Mouse (Mus musculus) heart, postnatal 0 days (tissue): ENCODE results near the gene Usp7. TPM values are rescaled to one million over a fixed set of nuclear protein-coding genes. Genes with fewer than 3 reads are reported as not detected.

Experiments used
- ATAC-seq: fragments of 200-750 bp; cut with Nextera tagmentation; 2 replicates; pipeline ENCODE4 v1.8.0; 2017; ENCODE audit warnings: low read depth, moderate number of reproducible peaks, moderate library complexity; ENCODE audit not compliant: insufficient read depth
- DNase-seq: peaks from one replicate; pipeline ENCODE4 v3.0.0-alpha.2; 2016; ENCODE audit warnings: low spot score
- H3K27ac ChIP-seq: fragments of 300-500 bp; sonication (generic); 2 replicates; pipeline ENCODE4 v1.5.1; 2014; ENCODE audit warnings: low read depth, mild to moderate bottlenecking
- H3K27me3 ChIP-seq: fragments of 300-500 bp; sonication (generic); 2 replicates; pipeline ENCODE4 v1.6.1; 2014; ENCODE audit warnings: low read length, mixed read lengths; ENCODE audit not compliant: control insufficient read depth, insufficient read depth
- H3K36me3 ChIP-seq: fragments of 300-500 bp; sonication (generic); replicated peaks from 2 replicates; pipeline ENCODE4 v1.6.1; 2014; ENCODE audit warnings: low read length, mixed read lengths; ENCODE audit not compliant: control insufficient read depth, insufficient read depth
- H3K4me1 ChIP-seq: fragments of 300-500 bp; sonication (generic); 2 replicates; pipeline ENCODE4 v1.6.1; 2014; ENCODE audit warnings: antibody characterized with exemption; ENCODE audit not compliant: control insufficient read depth, insufficient read depth
- H3K4me2 ChIP-seq: fragments of 300-500 bp; sonication (generic); 2 replicates; pipeline ENCODE4 v1.6.1; 2014; ENCODE audit warnings: low read depth, mild to moderate bottlenecking, low read length, moderate library complexity
- H3K4me3 ChIP-seq: fragments of 300-500 bp; sonication (generic); 2 replicates; pipeline ENCODE4 v1.5.1; 2014; ENCODE audit warnings: low read depth, low read length
- H3K9ac ChIP-seq: fragments of 300-500 bp; sonication (generic); replicated peaks from 2 replicates; pipeline ENCODE4 v1.6.1; 2014; ENCODE audit warnings: low read depth, low read length, mixed read lengths
- H3K9me3 ChIP-seq: fragments of 300-500 bp; sonication (generic); replicated peaks from 2 replicates; pipeline ENCODE4 v1.6.1; 2016; ENCODE audit warnings: low read length; ENCODE audit not compliant: control insufficient read depth
- CTCF ChIP-seq: IDR thresholded peaks from 2 replicates; pipeline ENCODE4 v1.5.1; 2016; ENCODE audit warnings: antibody characterized with exemption, control low read depth, low read depth
- EP300 ChIP-seq: IDR thresholded peaks from 2 replicates; pipeline ENCODE4 v1.6.1; 2016; ENCODE audit warnings: antibody characterized with exemption, low read depth
- WGBS: fragments of 180-500 bp; shearing (Covaris S2); extraction: QIAGEN DNeasy Blood & Tissue Kit; methylation state at CpG from one replicate; pipeline ENCODE4 v1.1.7; 2014; 5-methylcytosine and 5-hydroxymethylcytosine counted together
- polyA plus RNA-seq: library from polyadenylated mRNA; unstranded; fragments of >200 nt; fragmentation: Nextera tagmentation; extraction: Ambion mirVana; gene quantifications from 2 replicates; pipeline ENCODE4 v1.2.1, GENCODE M21; 2015
- total RNA-seq: library from RNA; depleted of rRNA; stranded (reverse); fragments of >200 nt; gene quantifications from 2 replicates; pipeline ENCODE4 v1.2.3, GENCODE M21; 2014; ENCODE audit warnings: low replicate concordance

The Usp7 gene
- total and polyA plus RNA-seq, 2 experiments from 2014 or later, result 10.0 to 33.4 TPM

- no peak overlapping the region for H3K9ac ChIP-seq
- no peaks in the 10 kb centered on the region for H3K4me1 ChIP-seq
- H3K9me3 ChIP-seq, result no peaks in the 10 kb centered on the region
- 57% methylated on average over 2 of the region's 2 CpGs for whole genome bisulfite sequencing
- no peak for DNase-seq
- no peak overlapping the region for H3K4me3 ChIP-seq
- no peak overlapping the region for H3K4me2 ChIP-seq
- no peak for TF ChIP-seq CTCF
- TF ChIP-seq EP300, result no peak
- H3K36me3 ChIP-seq, result no peaks in the 10 kb centered on the region
- no peak for ATAC-seq
- H3K27me3 ChIP-seq, result no peaks in the 10 kb centered on the region
- H3K27ac ChIP-seq, result no peak overlapping the region
These were observed 39.8 kb downstream of the Usp7 start for GRCm38 (mm10) chr16:8752334-8752733.

- DNase-seq (no peak), ATAC-seq (no peak)
- WGBS, result 59% methylated on average over 5 of the region's 5 CpGs
- no peak overlapping the region for H3K9ac ChIP-seq
- no peak overlapping the region for H3K27ac ChIP-seq
- no peak for TF ChIP-seq EP300
- no peak for TF ChIP-seq CTCF
- H3K4me1 ChIP-seq, result no peaks in the 10 kb centered on the region
- H3K27me3 ChIP-seq, result no peaks in the 10 kb centered on the region
- no peaks in the 10 kb centered on the region for H3K9me3 ChIP-seq
- H3K36me3 ChIP-seq, result no peaks in the 10 kb centered on the region
- H3K4me2 ChIP-seq, result no peak overlapping the region
- H3K4me3 ChIP-seq, result no peak overlapping the region
These were observed 40.4 kb downstream of the Usp7 start for GRCm38 (mm10) chr16:8751555-8752235.

- Histone ChIP-seq H3K9me3 (no peaks in the 10 kb centered on the region), H3K4me2 (no peak overlapping the region), H3K27ac (no peak overlapping the region), H3K27me3 (no peaks in the 10 kb centered on the region), H3K9ac (no peak overlapping the region), H3K4me1 (no peaks in the 10 kb centered on the region), H3K36me3 (no peaks in the 10 kb centered on the region), H3K4me3 (no peak overlapping the region)
- DNase-seq (no peak), ATAC-seq (no peak)
- TF ChIP-seq CTCF (no peak), EP300 (no peak)
- 92% methylated on average over 8 of the region's 8 CpGs for WGBS
These were observed 43.2 kb downstream of the Usp7 start for GRCm38 (mm10) chr16:8748904-8749303.

GRCm38 (mm10) chr16:8748175-8748846 is 43.8 kb downstream of the Usp7 start:
- 78% methylated on average over 6 of the region's 6 CpGs for WGBS
- Histone ChIP-seq H3K27me3 (no peaks in the 10 kb centered on the region), H3K4me3 (no peak overlapping the region), H3K36me3 (no peaks in the 10 kb centered on the region), H3K4me1 (no peaks in the 10 kb centered on the region), H3K27ac (no peak overlapping the region), H3K9me3 (no peaks in the 10 kb centered on the region), H3K9ac (no peak overlapping the region), H3K4me2 (no peak overlapping the region)
- no peak for ATAC-seq
- TF ChIP-seq EP300 (no peak), CTCF (no peak)
- DNase-seq, result no peak

- H3K9ac ChIP-seq, result no peak overlapping the region
- H3K36me3 ChIP-seq, result no peaks in the 10 kb centered on the region
- no peak overlapping the region; the same call in 1 of the 2 replicates for H3K27ac ChIP-seq
- no peak for ATAC-seq
- H3K9me3 ChIP-seq, result no peaks in the 10 kb centered on the region
- no peak for DNase-seq
- TF ChIP-seq EP300, result no peak
- TF ChIP-seq CTCF, result no peak
- WGBS, result 69% methylated on average over 3 of the region's 3 CpGs
- H3K4me1 ChIP-seq, result no peaks in the 10 kb centered on the region
- no peak overlapping the region for H3K4me2 ChIP-seq
- H3K4me3 ChIP-seq, result no peak overlapping the region
- H3K27me3 ChIP-seq, result no peaks in the 10 kb centered on the region
These were observed 44.3 kb downstream of the Usp7 start for GRCm38 (mm10) chr16:8747772-8748171.

- H3K9me3 ChIP-seq, result no peaks in the 10 kb centered on the region
- no peak overlapping the region for H3K4me2 ChIP-seq
- H3K9ac ChIP-seq, result no peak overlapping the region
- no peaks in the 10 kb centered on the region for H3K36me3 ChIP-seq
- H3K4me1 ChIP-seq, result no peaks in the 10 kb centered on the region
- TF ChIP-seq CTCF (no peak), EP300 (no peak)
- DNase-seq (no peak), ATAC-seq (no peak)
- WGBS, result 83% methylated on average over 2 of the region's 2 CpGs
- H3K27ac ChIP-seq, result no peak overlapping the region
- no peaks in the 10 kb centered on the region for H3K27me3 ChIP-seq
- no peak overlapping the region for H3K4me3 ChIP-seq
These were observed 45.6 kb downstream of the Usp7 start for GRCm38 (mm10) chr16:8746509-8746908.
